Mouse (Mus musculus): Measurements from ENCODE around the gene Ncor2. TPM values are rescaled to one million over a fixed set of nuclear protein-coding genes. Genes with fewer than 3 reads are reported as not detected.

The Ncor2 gene
- polyA plus RNA-seq, 1 experiment from 2014 or later, result 23.6 TPM

- Histone ChIP-seq H3K4me3 (ENCODE audit: low read depth, low read length) (no peak overlapping the region), H3K36me3 (ENCODE audit: control insufficient read depth, insufficient read depth, low read length) (no peaks in the 10 kb centered on the region), H3K27me3 (ENCODE audit: control insufficient read depth, insufficient read depth, low read length) (no peaks in the 10 kb centered on the region), H3K4me1 (ENCODE audit: control insufficient read depth, insufficient read depth, low read length) (peaks cover 70% of the 10 kb centered on the region), H3K4me2 (ENCODE audit: low read depth, severe bottlenecking) (peak overlapping the region; percentile 21), H3K9me3 (ENCODE audit: control insufficient read depth, low read length) (no peaks in the 10 kb centered on the region), H3K27ac (replicated peaks; ENCODE audit: low read depth, low read length) (peak overlapping the region; percentile 68; the same call in 1 of the 2 replicates), H3K9ac (ENCODE audit: low read length) (no peak overlapping the region)
- WGBS, result 2% methylated on average over 12 of the region's 12 CpGs
- peak; percentile 70 for ATAC-seq (ENCODE audit: insufficient number of reproducible peaks, low FRiP score, low TSS enrichment, low read depth)
- peak; percentile 85 for DNase-seq (ENCODE audit: low spot score)
Measured at GRCm38 (mm10) chr5:125159293-125159692, 19.7 kb downstream of the Ncor2 start.

- DNase-seq (ENCODE audit: low spot score) (peak; percentile 67), ATAC-seq (ENCODE audit: insufficient number of reproducible peaks, low FRiP score, low TSS enrichment, low read depth) (peak; percentile 35; the same call in 1 of the 2 replicates)
- Histone ChIP-seq H3K9me3 (ENCODE audit: control insufficient read depth, low read length) (no peaks in the 10 kb centered on the region), H3K4me3 (ENCODE audit: low read depth, low read length) (no peak overlapping the region), H3K4me1 (ENCODE audit: control insufficient read depth, insufficient read depth, low read length) (peaks cover 65% of the 10 kb centered on the region), H3K27me3 (ENCODE audit: control insufficient read depth, insufficient read depth, low read length) (no peaks in the 10 kb centered on the region), H3K36me3 (ENCODE audit: control insufficient read depth, insufficient read depth, low read length) (no peaks in the 10 kb centered on the region), H3K27ac (replicated peaks; ENCODE audit: low read depth, low read length) (peak overlapping the region; percentile 68), H3K9ac (ENCODE audit: low read length) (no peak overlapping the region), H3K4me2 (ENCODE audit: low read depth, severe bottlenecking) (peak overlapping the region; percentile 21)
- WGBS, result 9% methylated on average over 21 of the region's 21 CpGs
Measured at GRCm38 (mm10) chr5:125158232-125158961, 20.6 kb downstream of the Ncor2 start.

- Histone ChIP-seq H3K27ac (replicated peaks; ENCODE audit: low read depth, low read length) (peak overlapping the region; percentile 68), H3K36me3 (ENCODE audit: control insufficient read depth, insufficient read depth, low read length) (no peaks in the 10 kb centered on the region), H3K9me3 (ENCODE audit: control insufficient read depth, low read length) (no peaks in the 10 kb centered on the region), H3K4me1 (ENCODE audit: control insufficient read depth, insufficient read depth, low read length) (peaks cover 69% of the 10 kb centered on the region), H3K4me2 (ENCODE audit: low read depth, severe bottlenecking) (peak overlapping the region; percentile 21; the same call in 1 of the 2 replicates), H3K27me3 (ENCODE audit: control insufficient read depth, insufficient read depth, low read length) (no peaks in the 10 kb centered on the region), H3K9ac (ENCODE audit: low read length) (no peak overlapping the region), H3K4me3 (ENCODE audit: low read depth, low read length) (no peak overlapping the region)
- ATAC-seq (ENCODE audit: insufficient number of reproducible peaks, low FRiP score, low TSS enrichment, low read depth), result no peak
- WGBS, result 35% methylated on average over 8 of the region's 8 CpGs
- peak; percentile 51 for DNase-seq (ENCODE audit: low spot score)
Measured at GRCm38 (mm10) chr5:125157375-125158033, 21.5 kb downstream of the Ncor2 start.

GRCm38 (mm10) chr5:125156418-125157205 lies 22.4 kb downstream of the Ncor2 start:
- Histone ChIP-seq H3K4me2 (ENCODE audit: low read depth, severe bottlenecking) (peak overlapping the region; percentile 15; the same call in 1 of the 2 replicates), H3K4me3 (ENCODE audit: low read depth, low read length) (no peak overlapping the region), H3K27ac (replicated peaks; ENCODE audit: low read depth, low read length) (no peak overlapping the region), H3K36me3 (ENCODE audit: control insufficient read depth, insufficient read depth, low read length) (no peaks in the 10 kb centered on the region), H3K27me3 (ENCODE audit: control insufficient read depth, insufficient read depth, low read length) (no peaks in the 10 kb centered on the region), H3K9me3 (ENCODE audit: control insufficient read depth, low read length) (no peaks in the 10 kb centered on the region), H3K4me1 (ENCODE audit: control insufficient read depth, insufficient read depth, low read length) (peaks cover 70% of the 10 kb centered on the region), H3K9ac (ENCODE audit: low read length) (no peak overlapping the region)
- ATAC-seq (ENCODE audit: insufficient number of reproducible peaks, low FRiP score, low TSS enrichment, low read depth), result no peak
- DNase-seq (ENCODE audit: low spot score), result no peak
- 73% methylated on average over 22 of the region's 22 CpGs for WGBS

- H3K9me3 ChIP-seq (ENCODE audit: control insufficient read depth, low read length), result no peaks in the 10 kb centered on the region
- 81% methylated on average over 4 of the region's 4 CpGs for WGBS
- no peak for DNase-seq (ENCODE audit: low spot score)
- no peak overlapping the region for H3K9ac ChIP-seq (ENCODE audit: low read length)
- ATAC-seq (ENCODE audit: insufficient number of reproducible peaks, low FRiP score, low TSS enrichment, low read depth), result no peak
- H3K4me3 ChIP-seq (ENCODE audit: low read depth, low read length), result no peak overlapping the region
- H3K27me3 ChIP-seq (ENCODE audit: control insufficient read depth, insufficient read depth, low read length), result no peaks in the 10 kb centered on the region
- peaks cover 78% of the 10 kb centered on the region for H3K4me1 ChIP-seq (ENCODE audit: control insufficient read depth, insufficient read depth, low read length)
- no peak overlapping the region for H3K4me2 ChIP-seq (ENCODE audit: low read depth, severe bottlenecking)
- no peaks in the 10 kb centered on the region for H3K36me3 ChIP-seq (ENCODE audit: control insufficient read depth, insufficient read depth, low read length)
- no peak overlapping the region for H3K27ac ChIP-seq (replicated peaks; ENCODE audit: low read depth, low read length)
Measured at GRCm38 (mm10) chr5:125155451-125155850, 23.6 kb downstream of the Ncor2 start.

- H3K9ac ChIP-seq (ENCODE audit: low read length), result no peak overlapping the region
- H3K9me3 ChIP-seq (ENCODE audit: control insufficient read depth, low read length), result no peaks in the 10 kb centered on the region
- H3K4me3 ChIP-seq (ENCODE audit: low read depth, low read length), result no peak overlapping the region
- no peak overlapping the region for H3K4me2 ChIP-seq (ENCODE audit: low read depth, severe bottlenecking)
- no peak overlapping the region for H3K27ac ChIP-seq (replicated peaks; ENCODE audit: low read depth, low read length)
- peaks cover 74% of the 10 kb centered on the region for H3K4me1 ChIP-seq (ENCODE audit: control insufficient read depth, insufficient read depth, low read length)
- 77% methylated on average over 5 of the region's 5 CpGs for WGBS
- ATAC-seq (ENCODE audit: insufficient number of reproducible peaks, low FRiP score, low TSS enrichment, low read depth), result no peak
- DNase-seq (ENCODE audit: low spot score), result no peak
- no peaks in the 10 kb centered on the region for H3K27me3 ChIP-seq (ENCODE audit: control insufficient read depth, insufficient read depth, low read length)
- H3K36me3 ChIP-seq (ENCODE audit: control insufficient read depth, insufficient read depth, low read length), result no peaks in the 10 kb centered on the region
Measured at GRCm38 (mm10) chr5:125154989-125155388, 24.0 kb downstream of the Ncor2 start.

GRCm38 (mm10) chr5:125154178-125154577 lies 24.8 kb downstream of the Ncor2 start:
- no peak overlapping the region for H3K4me2 ChIP-seq (ENCODE audit: low read depth, severe bottlenecking)
- 58% methylated on average over 5 of the region's 5 CpGs for WGBS
- no peak overlapping the region for H3K27ac ChIP-seq (replicated peaks; ENCODE audit: low read depth, low read length)
- no peaks in the 10 kb centered on the region for H3K9me3 ChIP-seq (ENCODE audit: control insufficient read depth, low read length)
- H3K4me3 ChIP-seq (ENCODE audit: low read depth, low read length), result no peak overlapping the region
- peaks cover 68% of the 10 kb centered on the region for H3K4me1 ChIP-seq (ENCODE audit: control insufficient read depth, insufficient read depth, low read length)
- H3K36me3 ChIP-seq (ENCODE audit: control insufficient read depth, insufficient read depth, low read length), result no peaks in the 10 kb centered on the region
- DNase-seq (ENCODE audit: low spot score) (no peak), ATAC-seq (ENCODE audit: insufficient number of reproducible peaks, low FRiP score, low TSS enrichment, low read depth) (no peak)
- H3K27me3 ChIP-seq (ENCODE audit: control insufficient read depth, insufficient read depth, low read length), result no peaks in the 10 kb centered on the region
- H3K9ac ChIP-seq (ENCODE audit: low read length), result no peak overlapping the region

- Histone ChIP-seq H3K27me3 (ENCODE audit: control insufficient read depth, insufficient read depth, low read length) (no peaks in the 10 kb centered on the region), H3K9me3 (ENCODE audit: control insufficient read depth, low read length) (no peaks in the 10 kb centered on the region), H3K27ac (replicated peaks; ENCODE audit: low read depth, low read length) (no peak overlapping the region), H3K36me3 (ENCODE audit: control insufficient read depth, insufficient read depth, low read length) (no peaks in the 10 kb centered on the region), H3K4me2 (ENCODE audit: low read depth, severe bottlenecking) (no peak overlapping the region), H3K9ac (ENCODE audit: low read length) (no peak overlapping the region), H3K4me3 (ENCODE audit: low read depth, low read length) (no peak overlapping the region), H3K4me1 (ENCODE audit: control insufficient read depth, insufficient read depth, low read length) (peaks cover 68% of the 10 kb centered on the region)
- DNase-seq (ENCODE audit: low spot score) (no peak), ATAC-seq (ENCODE audit: insufficient number of reproducible peaks, low FRiP score, low TSS enrichment, low read depth) (no peak)
- WGBS, result 93% methylated on average over 11 of the region's 11 CpGs
Measured at GRCm38 (mm10) chr5:125153201-125153816, 25.7 kb downstream of the Ncor2 start.
